Mouse (Mus musculus) hindbrain, embryonic 11.5 days (tissue): ENCODE results near the gene Mrpl38. TPM values are rescaled to one million over a fixed set of nuclear protein-coding genes. Genes with fewer than 3 reads are reported as not detected.

Experiments used
- ATAC-seq: fragments of 200-750 bp; cut with Nextera tagmentation; 2 replicates; pipeline ENCODE4 v1.8.0; 2017; ENCODE audit warnings: mild to moderate bottlenecking, moderate TSS enrichment, moderate library complexity; ENCODE audit not compliant: low FRiP score
- DNase-seq: peaks from one replicate; pipeline ENCODE4 v3.0.0-alpha.2; 2015; ENCODE audit warnings: low spot score
- H3K27ac ChIP-seq: fragments of 300-500 bp; sonication (generic); 2 replicates; pipeline ENCODE4 v1.5.1; 2014; ENCODE audit warnings: mild to moderate bottlenecking, low read depth, low read length
- H3K27me3 ChIP-seq: fragments of 300-500 bp; sonication (generic); 2 replicates; pipeline ENCODE4 v1.6.1; 2014; ENCODE audit warnings: mild to moderate bottlenecking, low read length, moderate library complexity, mixed read lengths; ENCODE audit not compliant: control insufficient read depth, insufficient read depth
- H3K36me3 ChIP-seq: fragments of 300-500 bp; sonication (generic); 2 replicates; pipeline ENCODE4 v1.6.1; 2014; ENCODE audit warnings: mild to moderate bottlenecking, low read length, moderate library complexity, mixed read lengths; ENCODE audit not compliant: control insufficient read depth, insufficient read depth
- H3K4me1 ChIP-seq: fragments of 300-500 bp; sonication (generic); replicated peaks from 2 replicates; pipeline ENCODE4 v1.6.1; 2014; ENCODE audit warnings: low read length, mixed read lengths; ENCODE audit not compliant: control insufficient read depth, insufficient read depth
- H3K4me2 ChIP-seq: fragments of 300-500 bp; sonication (generic); replicated peaks from 2 replicates; pipeline ENCODE4 v1.6.1; 2014; ENCODE audit warnings: mild to moderate bottlenecking, low read depth, low read length
- H3K4me3 ChIP-seq: fragments of 300-500 bp; sonication (generic); 2 replicates; pipeline ENCODE4 v1.5.1; 2014; ENCODE audit warnings: low read depth, low read length
- H3K9ac ChIP-seq: fragments of 300-500 bp; sonication (generic); 2 replicates; pipeline ENCODE4 v1.6.1; 2014; ENCODE audit warnings: low read depth, low read length
- H3K9me3 ChIP-seq: fragments of 300-500 bp; sonication (generic); 2 replicates; pipeline ENCODE4 v1.6.1; 2016; ENCODE audit warnings: low read length; ENCODE audit not compliant: control insufficient read depth
- WGBS: fragments of 180-500 bp; shearing (Covaris S2); extraction: QIAGEN DNeasy Blood & Tissue Kit; methylation state at CpG from one replicate; pipeline ENCODE4 v1.1.7; 2014; 5-methylcytosine and 5-hydroxymethylcytosine counted together
- polyA plus RNA-seq: library from polyadenylated mRNA; unstranded; fragments of >200 nt; fragmentation: Nextera tagmentation; extraction: Ambion mirVana; gene quantifications from 2 replicates; pipeline ENCODE4 v1.2.1, GENCODE M21; 2014

Mrpl38 gene
- 93.2 and 100 TPM in 2 replicates for polyA plus RNA-seq

- Histone ChIP-seq H3K27ac (peak within 1 kb of the TSS; percentile 56), H3K27me3 (no peaks in the 10 kb centered on the region), H3K36me3 (0 out of 2 replicates have a peak, but pooled peaks cover 6% of the 10 kb centered on the region), H3K9me3 (no peaks in the 10 kb centered on the region), H3K4me1 (no peaks in the 10 kb centered on the region; the same call in 1 of the 2 replicates), H3K4me2 (peak within 1 kb of the TSS; percentile 65), H3K4me3 (peak within 1 kb of the TSS; percentile 95), H3K9ac (peak within 1 kb of the TSS; percentile 83)
- DNase-seq (peak; percentile 93), ATAC-seq (peak; percentile 96)
- WGBS = under 1% methylated on average over 52 of the region's 60 CpGs
Measured at GRCm38 (mm10) chr11:116138468-116139138, at the start of gene Mrpl38. Mrpl38 (minus strand) TSS chr11:116138868.

- Histone ChIP-seq H3K4me2 (no peak overlapping the region), H3K27me3 (no peaks in the 10 kb centered on the region), H3K36me3 (0 out of 2 replicates have a peak, but pooled peaks cover 3% of the 10 kb centered on the region), H3K27ac (no peak overlapping the region), H3K4me1 (no peaks in the 10 kb centered on the region; the same call in 1 of the 2 replicates), H3K9me3 (no peaks in the 10 kb centered on the region), H3K9ac (0 out of 2 replicates have a peak overlapping the region, but pooled peaks have one; percentile 15), H3K4me3 (no peak overlapping the region)
- 47% methylated on average over 11 of the region's 11 CpGs for WGBS
- DNase-seq (peak; percentile 6), ATAC-seq (no peak)
Measured at GRCm38 (mm10) chr11:116187226-116187930, 48.7 kb upstream of the Mrpl38 start.

DNA sequence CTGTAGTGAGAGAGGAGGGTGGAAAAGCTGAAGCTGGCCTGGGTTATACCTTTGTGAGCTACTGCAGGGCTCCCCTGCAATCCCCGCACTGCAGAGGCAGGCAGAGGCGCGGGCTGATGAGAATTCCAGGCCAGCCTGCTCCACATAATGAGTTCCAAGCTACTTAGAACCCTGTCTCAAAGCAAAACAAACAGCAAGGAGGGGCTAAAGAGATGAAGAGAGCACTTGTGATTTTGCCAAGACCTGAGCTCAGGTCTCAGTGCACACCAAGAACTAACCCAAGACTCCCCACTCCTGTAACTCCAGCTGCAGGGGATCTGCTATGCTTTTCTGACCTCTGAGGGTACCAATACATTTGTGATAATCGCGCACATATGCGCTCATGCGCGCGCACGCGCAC, 47.7 kb upstream of the Mrpl38 start:
- H3K4me1 ChIP-seq = no peaks in the 10 kb centered on the region; the same call in 1 of the 2 replicates
- H3K4me2 ChIP-seq = no peak overlapping the region
- no peak overlapping the region for H3K27ac ChIP-seq
- ATAC-seq (no peak), DNase-seq (no peak)
- no peaks in the 10 kb centered on the region for H3K27me3 ChIP-seq
- 89% methylated on average over 11 of the region's 11 CpGs for WGBS
- no peak overlapping the region for H3K9ac ChIP-seq
- no peaks in the 10 kb centered on the region for H3K9me3 ChIP-seq
- H3K36me3 ChIP-seq = 0 out of 2 replicates have a peak, but pooled peaks cover 3% of the 10 kb centered on the region
- H3K4me3 ChIP-seq = no peak overlapping the region

GRCm38 (mm10) chr11:116185836-116186235, 47.2 kb upstream of the Mrpl38 start:
- Histone ChIP-seq H3K4me1 (no peaks in the 10 kb centered on the region; the same call in 1 of the 2 replicates), H3K4me2 (no peak overlapping the region), H3K9me3 (no peaks in the 10 kb centered on the region), H3K27me3 (no peaks in the 10 kb centered on the region), H3K27ac (no peak overlapping the region), H3K36me3 (0 out of 2 replicates have a peak, but pooled peaks cover 3% of the 10 kb centered on the region), H3K9ac (no peak overlapping the region), H3K4me3 (no peak overlapping the region)
- DNase-seq = no peak
- whole genome bisulfite sequencing = 89% methylated on average over 3 of the region's 3 CpGs
- ATAC-seq = no peak

- Histone ChIP-seq H3K4me2 (no peak overlapping the region), H3K4me1 (no peaks in the 10 kb centered on the region), H3K27me3 (no peaks in the 10 kb centered on the region), H3K36me3 (peaks cover 9% of the 10 kb centered on the region; the same call in 1 of the 2 replicates), H3K9ac (no peak overlapping the region), H3K9me3 (no peaks in the 10 kb centered on the region), H3K4me3 (no peak overlapping the region), H3K27ac (no peak overlapping the region)
- DNase-seq = no peak
- 92% methylated on average over 20 of the region's 20 CpGs for WGBS
- ATAC-seq = no peak
Measured at GRCm38 (mm10) chr11:116178411-116179121, 39.9 kb upstream of the Mrpl38 start.

- ATAC-seq = no peak
- Histone ChIP-seq H3K9me3 (no peaks in the 10 kb centered on the region), H3K4me3 (no peak overlapping the region), H3K36me3 (peaks cover 9% of the 10 kb centered on the region; the same call in 1 of the 2 replicates), H3K4me2 (no peak overlapping the region), H3K27ac (no peak overlapping the region), H3K9ac (no peak overlapping the region), H3K4me1 (no peaks in the 10 kb centered on the region), H3K27me3 (no peaks in the 10 kb centered on the region)
- WGBS = 92% methylated on average over 7 of the region's 7 CpGs
- no peak for DNase-seq
Measured at GRCm38 (mm10) chr11:116176010-116176409, 37.3 kb upstream of the Mrpl38 start.

GRCm38 (mm10) chr11:116174775-116175448, 36.2 kb upstream of the Mrpl38 start:
- DNase-seq = no peak
- H3K4me1 ChIP-seq = no peaks in the 10 kb centered on the region
- no peaks in the 10 kb centered on the region for H3K27me3 ChIP-seq
- H3K4me2 ChIP-seq = no peak overlapping the region
- 93% methylated on average over 22 of the region's 22 CpGs for WGBS
- no peak overlapping the region for H3K27ac ChIP-seq
- no peak overlapping the region for H3K9ac ChIP-seq
- no peak for ATAC-seq
- no peaks in the 10 kb centered on the region for H3K9me3 ChIP-seq
- peaks cover 9% of the 10 kb centered on the region; the same call in 1 of the 2 replicates for H3K36me3 ChIP-seq
- no peak overlapping the region for H3K4me3 ChIP-seq

DNA sequence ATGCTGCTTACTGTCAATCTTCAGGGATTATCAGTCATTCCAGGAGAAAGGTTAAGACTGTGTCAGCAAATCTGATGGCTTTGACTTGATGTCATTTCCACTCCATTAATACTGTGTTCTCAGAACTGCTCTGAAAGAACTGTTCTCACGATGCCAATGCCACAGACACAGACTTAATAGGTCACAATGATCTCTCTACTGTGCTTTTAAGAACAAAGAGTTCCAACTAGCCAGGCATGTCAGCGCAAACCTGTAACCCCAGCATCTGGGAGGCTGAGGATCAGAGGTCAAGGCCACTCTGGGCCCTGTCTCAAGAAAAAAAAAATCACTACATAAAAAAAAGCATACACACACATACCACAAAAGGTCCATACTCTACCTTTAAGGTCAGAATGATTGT, 33.3 kb upstream of the Mrpl38 start:
- no peaks in the 10 kb centered on the region for H3K9me3 ChIP-seq
- no peak overlapping the region for H3K4me3 ChIP-seq
- H3K9ac ChIP-seq = no peak overlapping the region
- no peak for DNase-seq
- ATAC-seq = no peak
- H3K27ac ChIP-seq = no peak overlapping the region
- no peak overlapping the region for H3K4me2 ChIP-seq
- WGBS = 88% methylated on average over 2 of the region's 2 CpGs
- H3K27me3 ChIP-seq = no peaks in the 10 kb centered on the region
- no peaks in the 10 kb centered on the region for H3K4me1 ChIP-seq
- 0 out of 2 replicates have a peak, but pooled peaks cover 5% of the 10 kb centered on the region for H3K36me3 ChIP-seq
